Mouse (Mus musculus): ENCODE measurements at regions not wholly inside any gene's neighbourhood (a gene's known extent, or its start where the extent isn't known, plus 50 kb on each side); places are given as distances from the start of the nearest gene placed in this dataset.
"Not testable (repeated sequence)": the region's sequence is repeated elsewhere in the genome, so short reads cannot be mapped to it uniquely, and the experiment has no call there.

DNA sequence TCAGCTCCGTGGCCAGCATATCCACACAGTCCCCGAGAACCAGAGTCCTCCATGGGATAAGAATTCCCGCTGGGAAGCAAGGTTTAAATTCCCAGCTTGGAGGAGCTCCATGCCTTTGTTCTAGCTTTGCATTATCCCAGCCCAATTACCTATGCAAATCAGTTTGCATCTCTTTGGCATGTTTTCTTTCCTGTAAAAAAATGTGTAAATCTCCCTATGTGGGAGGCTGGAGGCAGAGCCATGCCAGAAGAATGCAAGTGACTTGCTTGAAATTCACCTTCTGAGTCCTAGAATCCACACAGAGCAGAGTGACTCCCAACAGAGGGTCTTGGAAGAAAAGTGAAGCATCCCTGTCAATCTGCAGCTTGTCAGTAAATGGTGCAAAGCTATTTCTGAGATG lies 388.9 kb downstream of the Tcerg1l start:
- 43% methylated on average over 3 of the region's 3 CpGs for WGBS
- no peak overlapping the region for H3K27ac ChIP-seq (ENCODE audit: control insufficient read depth, insufficient read depth, low read depth, low read length, poor library complexity)
- no peaks in the 10 kb centered on the region for H3K4me1 ChIP-seq (ENCODE audit: control insufficient read depth, insufficient read depth, low read length)
- H3K4me3 ChIP-seq (replicated peaks; ENCODE audit: control insufficient read depth, low read depth, low read length), result no peak overlapping the region
- TF ChIP-seq CTCF (IDR thresholded peaks at IDR 0.05; ENCODE audit: control insufficient read depth, insufficient read depth, low read length), result no peak
- TF ChIP-seq POLR2A (IDR thresholded peaks at IDR 0.05; ENCODE audit: borderline replicate concordance, control insufficient read depth, low read depth, low read length), result no peak

DNA sequence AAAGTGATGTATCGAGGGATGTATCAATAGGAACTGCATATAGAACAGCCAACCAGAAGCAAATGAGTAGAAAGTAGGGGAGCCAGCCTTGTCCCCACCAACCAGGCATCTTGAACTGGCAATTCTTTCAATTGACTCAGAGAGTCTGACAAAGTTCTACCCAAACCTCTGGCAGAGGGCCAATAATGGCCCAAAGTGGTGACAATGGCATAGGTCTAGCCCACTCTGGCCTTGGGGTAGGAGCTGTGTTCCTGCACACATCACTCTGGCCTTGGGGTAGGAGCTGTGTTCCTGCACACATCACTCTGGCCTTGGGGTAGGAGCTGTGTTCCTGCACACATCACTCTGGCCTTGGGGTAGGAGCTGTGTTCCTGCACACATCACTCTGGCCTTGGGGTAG lies 373.5 kb downstream of the Tcerg1l start:
- not testable (repeated sequence) for H3K4me1 ChIP-seq (ENCODE audit: control insufficient read depth, insufficient read depth, low read length); H3K27ac ChIP-seq (ENCODE audit: control insufficient read depth, insufficient read depth, low read depth, low read length, poor library complexity); H3K4me3 ChIP-seq (replicated peaks; ENCODE audit: control insufficient read depth, low read depth, low read length)
- WGBS, result 88% methylated on average over 1 of the region's 1 CpGs

DNA sequence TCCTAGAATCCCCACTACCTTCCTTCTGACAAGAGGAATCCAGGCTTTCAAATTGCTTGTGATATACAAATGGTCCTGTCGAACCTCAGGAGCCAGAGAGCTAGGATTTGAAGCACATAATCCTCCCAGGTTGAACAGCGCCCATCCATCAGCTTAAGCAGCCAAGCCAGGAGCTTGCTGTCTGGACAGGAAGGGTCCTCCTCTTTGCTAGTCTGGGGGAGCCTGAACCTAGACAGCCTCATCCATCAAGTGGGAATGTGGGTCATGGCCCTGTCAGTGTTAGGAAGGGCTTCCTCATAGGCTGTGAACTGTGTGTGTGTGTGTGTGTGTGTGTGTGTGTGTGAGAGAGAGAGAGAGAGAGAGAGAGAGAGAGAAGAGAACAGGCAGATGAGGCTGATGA lies 345.8 kb downstream of the Tcerg1l start:
- no peaks in the 10 kb centered on the region for H3K4me1 ChIP-seq (ENCODE audit: control insufficient read depth, insufficient read depth, low read length)
- H3K27ac ChIP-seq (ENCODE audit: control insufficient read depth, insufficient read depth, low read depth, low read length, poor library complexity), result no peak overlapping the region
- WGBS, result 64% methylated on average over 2 of the region's 2 CpGs
- H3K4me3 ChIP-seq (replicated peaks; ENCODE audit: control insufficient read depth, low read depth, low read length), result no peak overlapping the region
- no peak for TF ChIP-seq POLR2A (IDR thresholded peaks at IDR 0.05; ENCODE audit: borderline replicate concordance, control insufficient read depth, low read depth, low read length)

DNA sequence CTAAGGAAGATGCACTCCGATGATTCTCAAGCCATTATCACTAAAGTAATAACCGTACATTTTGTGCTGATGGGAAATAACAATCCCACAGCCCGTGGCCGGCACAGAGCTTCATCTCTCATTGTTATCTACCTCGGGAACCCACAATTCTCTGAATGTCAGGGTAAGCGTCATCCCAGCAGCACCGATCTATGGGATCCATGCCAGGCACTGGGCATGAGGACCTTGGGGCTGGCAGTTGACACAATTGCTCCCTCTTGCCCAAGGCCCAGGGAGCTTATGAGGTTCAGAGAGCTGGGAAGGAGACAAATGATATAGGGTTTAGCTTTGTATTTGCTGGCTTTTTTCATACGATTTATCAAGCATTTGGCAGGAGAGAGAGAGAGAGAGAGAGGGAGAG lies 342.8 kb downstream of the Tcerg1l start:
- 76% methylated on average over 8 of the region's 8 CpGs for WGBS
- no peak overlapping the region for H3K27ac ChIP-seq (ENCODE audit: control insufficient read depth, insufficient read depth, low read depth, low read length, poor library complexity)
- TF ChIP-seq POLR2A (IDR thresholded peaks at IDR 0.05; ENCODE audit: borderline replicate concordance, control insufficient read depth, low read depth, low read length) (no peak), CTCF (IDR thresholded peaks at IDR 0.05; ENCODE audit: control insufficient read depth, insufficient read depth, low read length) (no peak)
- no peak overlapping the region for H3K4me3 ChIP-seq (replicated peaks; ENCODE audit: control insufficient read depth, low read depth, low read length)
- no peaks in the 10 kb centered on the region for H3K4me1 ChIP-seq (ENCODE audit: control insufficient read depth, insufficient read depth, low read length)

DNA sequence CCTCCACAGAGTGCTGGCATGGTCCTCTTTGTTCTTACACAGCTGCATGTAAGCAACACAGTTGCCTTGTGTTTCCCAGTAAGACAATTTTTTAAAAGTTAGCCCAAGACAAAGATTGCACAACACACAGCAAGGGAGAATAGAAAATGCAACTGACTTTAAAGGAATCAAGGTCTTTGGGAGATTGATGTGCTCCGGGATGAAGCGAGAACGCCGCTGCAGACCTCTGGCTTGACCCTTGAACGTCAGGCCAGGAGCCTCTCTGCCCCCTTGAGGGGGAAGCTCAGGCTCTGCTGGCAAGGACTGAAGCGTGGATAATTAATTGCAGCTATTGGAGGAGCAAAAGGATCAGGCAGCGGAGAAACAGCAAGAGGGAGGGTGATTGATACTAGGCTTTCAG lies 336.4 kb downstream of the Tcerg1l start:
- Histone ChIP-seq H3K4me3 (replicated peaks; ENCODE audit: control insufficient read depth, low read depth, low read length) (no peak overlapping the region), H3K27ac (ENCODE audit: control insufficient read depth, insufficient read depth, low read depth, low read length, poor library complexity) (no peak overlapping the region), H3K4me1 (ENCODE audit: control insufficient read depth, insufficient read depth, low read length) (no peaks in the 10 kb centered on the region)
- WGBS, result 75% methylated on average over 7 of the region's 7 CpGs
- TF ChIP-seq CTCF (IDR thresholded peaks at IDR 0.05; ENCODE audit: control insufficient read depth, insufficient read depth, low read length) (no peak), POLR2A (IDR thresholded peaks at IDR 0.05; ENCODE audit: borderline replicate concordance, control insufficient read depth, low read depth, low read length) (no peak)

DNA sequence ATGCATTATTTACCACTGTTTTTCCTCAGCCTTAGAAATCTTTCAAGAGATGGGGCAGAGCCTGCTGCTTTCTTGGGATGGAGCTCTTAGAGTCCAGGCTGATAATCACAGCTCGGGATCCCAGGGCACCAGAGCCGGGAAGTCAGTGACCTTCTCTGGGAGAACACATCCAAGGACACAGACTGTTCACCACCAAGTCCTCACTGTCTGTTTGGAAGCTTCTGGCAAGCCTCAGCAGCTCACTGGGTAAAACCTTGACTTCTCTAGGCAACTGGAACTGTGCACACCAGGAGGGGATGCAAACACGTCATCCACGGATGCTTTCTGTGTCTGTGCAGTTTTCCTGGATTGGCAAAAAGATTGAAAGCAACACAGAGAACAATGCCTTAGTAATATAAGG lies 330.6 kb downstream of the Tcerg1l start:
- 78% methylated on average over 4 of the region's 4 CpGs for WGBS
- Histone ChIP-seq H3K27ac (ENCODE audit: control insufficient read depth, insufficient read depth, low read depth, low read length, poor library complexity) (no peak overlapping the region), H3K4me3 (replicated peaks; ENCODE audit: control insufficient read depth, low read depth, low read length) (no peak overlapping the region), H3K4me1 (ENCODE audit: control insufficient read depth, insufficient read depth, low read length) (no peaks in the 10 kb centered on the region)
- TF ChIP-seq CTCF (IDR thresholded peaks at IDR 0.05; ENCODE audit: control insufficient read depth, insufficient read depth, low read length), result no peak
- TF ChIP-seq POLR2A (IDR thresholded peaks at IDR 0.05; ENCODE audit: borderline replicate concordance, control insufficient read depth, low read depth, low read length), result no peak

DNA sequence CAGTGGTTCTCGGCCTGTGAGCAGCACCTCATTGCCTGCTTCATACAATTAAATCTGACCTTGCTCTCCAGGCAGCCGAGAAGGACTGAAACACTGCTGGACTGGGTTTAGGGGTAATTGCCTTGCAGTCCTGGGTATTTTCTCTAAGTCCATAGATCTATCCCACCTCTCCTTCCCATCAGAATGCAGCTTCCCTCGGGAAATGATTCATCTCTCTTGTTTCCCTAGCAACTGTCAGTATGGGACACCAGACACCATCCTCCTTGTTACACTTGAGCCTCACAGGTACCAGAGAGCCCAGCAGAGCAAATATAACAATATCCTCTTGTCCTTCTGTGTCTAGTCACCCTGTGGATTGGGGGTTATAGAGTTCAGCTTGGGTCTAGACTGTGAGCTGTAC lies 322.3 kb downstream of the Tcerg1l start:
- Histone ChIP-seq H3K4me3 (replicated peaks; ENCODE audit: control insufficient read depth, low read depth, low read length) (no peak overlapping the region), H3K4me1 (ENCODE audit: control insufficient read depth, insufficient read depth, low read length) (no peaks in the 10 kb centered on the region), H3K27ac (ENCODE audit: control insufficient read depth, insufficient read depth, low read depth, low read length, poor library complexity) (no peak overlapping the region)
- TF ChIP-seq POLR2A (IDR thresholded peaks at IDR 0.05; ENCODE audit: borderline replicate concordance, control insufficient read depth, low read depth, low read length) (no peak), CTCF (IDR thresholded peaks at IDR 0.05; ENCODE audit: control insufficient read depth, insufficient read depth, low read length) (no peak)
- 76% methylated on average over 3 of the region's 3 CpGs for WGBS

DNA sequence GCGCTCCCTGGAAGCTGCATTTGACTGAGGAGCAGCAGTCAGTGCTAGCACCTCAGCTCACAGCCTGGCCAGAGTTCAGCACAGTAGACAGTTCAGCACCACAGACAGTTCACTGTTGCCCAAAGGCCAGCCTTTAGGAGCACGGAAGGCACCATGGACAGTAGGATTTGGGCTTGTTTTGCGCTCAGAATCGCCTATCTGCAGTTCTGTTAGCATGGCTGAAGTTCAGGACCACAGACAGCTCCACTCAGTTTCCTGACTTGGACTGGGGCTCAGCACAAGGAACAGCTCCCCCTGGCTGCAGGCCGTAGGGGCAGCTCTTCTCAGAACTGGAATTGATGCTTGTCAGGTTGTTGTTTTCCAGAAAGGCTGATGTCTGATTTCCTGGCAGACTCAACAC lies 313.6 kb downstream of the Tcerg1l start:
- Histone ChIP-seq H3K27ac (ENCODE audit: control insufficient read depth, insufficient read depth, low read depth, low read length, poor library complexity) (no peak overlapping the region), H3K4me1 (ENCODE audit: control insufficient read depth, insufficient read depth, low read length) (no peaks in the 10 kb centered on the region), H3K4me3 (replicated peaks; ENCODE audit: control insufficient read depth, low read depth, low read length) (no peak overlapping the region)
- TF ChIP-seq CTCF (IDR thresholded peaks at IDR 0.05; ENCODE audit: control insufficient read depth, insufficient read depth, low read length) (peak; percentile 60), POLR2A (IDR thresholded peaks at IDR 0.05; ENCODE audit: borderline replicate concordance, control insufficient read depth, low read depth, low read length) (no peak)
- 25% methylated on average over 5 of the region's 5 CpGs for WGBS

DNA sequence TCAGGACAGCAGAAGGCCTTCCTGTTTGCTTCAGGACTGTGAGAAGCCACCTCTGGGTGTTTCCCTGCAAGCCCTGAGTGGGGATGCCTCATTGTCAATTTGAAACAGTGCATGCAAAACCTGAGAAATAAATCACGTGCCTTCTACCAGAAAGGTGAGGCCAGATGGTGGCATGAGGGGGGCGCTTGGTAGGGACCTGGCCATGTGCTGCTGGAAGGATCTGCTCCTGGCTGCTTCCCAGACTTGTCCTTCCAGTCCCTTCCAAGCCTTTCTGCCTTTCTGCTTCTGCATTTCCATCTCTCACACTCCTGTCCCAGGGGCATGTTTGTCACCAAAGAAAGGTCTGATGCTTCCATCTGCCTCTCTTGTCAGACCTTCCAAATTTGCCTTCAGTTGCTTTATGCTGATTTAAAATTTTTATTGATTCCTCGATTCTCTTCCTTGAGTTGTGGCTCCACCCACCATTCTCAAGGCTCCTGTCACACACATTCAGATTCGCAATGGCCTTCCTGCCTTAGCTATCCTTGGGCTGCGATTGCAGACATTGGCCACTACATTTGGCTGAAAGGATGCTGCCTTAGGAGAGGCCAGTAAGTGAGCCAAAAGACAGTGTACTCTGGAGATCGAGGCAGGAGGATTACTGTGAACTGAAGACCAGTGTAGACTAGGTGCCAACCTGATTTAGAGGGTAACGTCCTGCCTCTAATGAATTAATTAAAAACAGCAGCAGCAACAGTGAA lies 289.9 kb downstream of the Tcerg1l start:
- Histone ChIP-seq H3K27ac (ENCODE audit: control insufficient read depth, insufficient read depth, low read depth, low read length, poor library complexity) (no peak overlapping the region), H3K4me1 (ENCODE audit: control insufficient read depth, insufficient read depth, low read length) (no peaks in the 10 kb centered on the region), H3K4me3 (replicated peaks; ENCODE audit: control insufficient read depth, low read depth, low read length) (no peak overlapping the region)
- WGBS, result 69% methylated on average over 7 of the region's 7 CpGs
- TF ChIP-seq CTCF (IDR thresholded peaks at IDR 0.05; ENCODE audit: control insufficient read depth, insufficient read depth, low read length) (no peak), POLR2A (IDR thresholded peaks at IDR 0.05; ENCODE audit: borderline replicate concordance, control insufficient read depth, low read depth, low read length) (no peak)

Data from bone marrow, adult 2 months (tissue).